Mouse (Mus musculus) ovary, postnatal 14 days (tissue): ENCODE data around the gene Acp2.
"Not testable (repeated sequence)": the region's sequence is repeated elsewhere in the genome, so short reads cannot be mapped to it uniquely, and the experiment has no call there.

Experiments used
- DNase-seq: peaks from one replicate; pipeline ENCODE4 v3.0.0; 2022; ENCODE audit warnings: low spot score

Acp2 gene

GRCm38 (mm10) chr2:91194624-91195332 is 7.9 kb upstream of the Acp2 start:
- peak; percentile 67 for DNase-seq

DNA sequence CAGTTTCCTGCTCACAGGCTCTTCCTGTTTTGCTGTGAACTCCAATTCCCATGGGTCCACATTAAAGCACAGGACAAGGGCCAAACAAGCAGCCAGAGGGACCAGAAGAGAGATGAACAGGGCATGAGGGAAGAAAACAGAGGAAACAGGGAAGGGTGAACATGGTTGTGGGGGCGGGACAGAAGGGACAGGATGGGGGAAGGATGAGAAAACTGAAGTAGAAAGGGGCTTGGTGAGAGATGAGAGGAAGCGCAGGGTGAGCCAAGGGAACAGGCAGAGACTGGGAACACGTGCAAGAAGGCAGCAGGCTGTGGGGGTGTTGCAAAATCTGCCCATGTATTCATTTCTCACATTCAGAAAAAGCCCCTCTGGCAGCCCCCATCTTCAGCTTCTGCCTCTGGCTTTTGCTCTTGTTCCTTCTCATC is 6.1 kb upstream of the Acp2 start:
- no peak for DNase-seq

GRCm38 (mm10) chr2:91198888-91199287 is 3.8 kb upstream of the Acp2 start:
- DNase-seq, result no peak

- no peak for DNase-seq
Measured at GRCm38 (mm10) chr2:91202972-91203656, 429 bp downstream of the Acp2 start.

DNA sequence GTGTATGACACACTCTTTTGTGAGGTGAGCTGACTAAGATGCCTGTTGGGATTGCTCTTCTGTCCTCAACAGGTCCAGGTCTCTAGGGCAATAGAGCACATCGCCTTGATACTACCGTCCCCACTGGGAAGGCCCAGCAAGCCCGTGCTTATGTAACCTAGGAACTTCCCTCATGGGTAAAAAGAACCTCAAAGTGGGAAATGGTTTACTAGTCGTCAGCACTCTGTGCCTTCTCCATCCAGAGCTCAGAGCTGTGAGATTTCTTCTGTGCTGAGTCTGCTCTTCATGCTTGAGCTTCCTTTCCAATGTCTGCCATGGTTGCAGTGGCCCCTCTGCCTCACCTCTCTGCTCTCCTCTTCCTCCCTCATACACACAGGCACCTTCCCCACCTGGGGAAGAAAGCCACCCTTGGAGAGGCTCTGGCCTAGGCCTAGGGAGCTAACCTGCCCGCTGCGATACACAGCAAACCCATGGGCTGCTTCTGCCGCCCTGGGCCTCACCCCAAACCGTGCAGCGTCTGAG is 3.6 kb downstream of the Acp2 start:
- DNase-seq, result no peak

GRCm38 (mm10) chr2:91213311-91213710 is 10.6 kb downstream of the Acp2 start:
- DNase-seq, result no peak

- no peak for DNase-seq
Measured at GRCm38 (mm10) chr2:91217032-91217431, 14.3 kb downstream of the Acp2 start.

DNA sequence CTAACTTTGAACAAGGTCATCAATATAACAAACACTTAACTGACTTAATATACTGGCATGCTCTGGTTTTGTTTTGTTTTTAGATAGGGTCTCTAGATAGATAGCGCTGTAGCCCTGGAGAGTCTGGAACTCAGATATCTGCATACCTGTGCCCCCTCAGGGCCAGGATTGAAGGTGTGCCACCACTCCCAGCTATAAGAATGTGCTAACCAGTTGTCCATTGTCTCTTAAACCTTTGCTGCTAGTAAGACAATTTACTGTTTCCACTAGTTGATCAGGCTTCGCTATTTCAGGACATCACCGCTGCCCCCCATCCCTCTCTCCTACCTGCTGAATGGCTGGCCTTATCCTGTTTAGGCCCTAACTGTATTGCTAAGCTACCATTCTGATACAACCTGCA is 17.8 kb downstream of the Acp2 start:
- no peak for DNase-seq

- no peak for DNase-seq
Measured at GRCm38 (mm10) chr2:91223614-91224013, 20.9 kb downstream of the Acp2 start.

DNA sequence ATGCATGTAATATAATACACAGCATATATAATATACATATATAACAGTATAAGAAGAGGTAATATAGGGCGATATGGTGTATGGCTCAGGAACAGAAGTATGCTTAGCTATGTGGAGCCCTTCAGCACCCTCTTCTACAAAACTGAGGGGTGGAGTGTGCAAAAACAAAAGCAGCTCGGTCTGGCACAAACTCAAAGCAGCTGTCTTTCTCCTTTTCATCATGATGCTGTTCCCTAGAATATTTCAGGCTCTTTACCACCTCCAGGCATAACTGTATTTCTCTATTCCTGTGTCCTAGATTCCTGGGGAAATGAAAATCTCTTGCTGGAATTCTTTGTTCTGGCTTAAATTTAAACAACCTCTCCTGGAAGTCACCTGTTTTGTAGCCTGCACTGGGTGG is 27.1 kb downstream of the Acp2 start:
- no peak for DNase-seq

GRCm38 (mm10) chr2:91236601-91237510 is 34.2 kb downstream of the Acp2 start, which contains the start of gene Ddb2:
Ddb2 (minus strand) TSS chr2:91236982.
- peak; percentile 87 for DNase-seq

GRCm38 (mm10) chr2:91237511-91238080 is 34.9 kb downstream of the Acp2 start:
- DNase-seq, result not testable (repeated sequence)

GRCm38 (mm10) chr2:91242547-91242946 is 39.9 kb downstream of the Acp2 start:
- no peak for DNase-seq

DNA sequence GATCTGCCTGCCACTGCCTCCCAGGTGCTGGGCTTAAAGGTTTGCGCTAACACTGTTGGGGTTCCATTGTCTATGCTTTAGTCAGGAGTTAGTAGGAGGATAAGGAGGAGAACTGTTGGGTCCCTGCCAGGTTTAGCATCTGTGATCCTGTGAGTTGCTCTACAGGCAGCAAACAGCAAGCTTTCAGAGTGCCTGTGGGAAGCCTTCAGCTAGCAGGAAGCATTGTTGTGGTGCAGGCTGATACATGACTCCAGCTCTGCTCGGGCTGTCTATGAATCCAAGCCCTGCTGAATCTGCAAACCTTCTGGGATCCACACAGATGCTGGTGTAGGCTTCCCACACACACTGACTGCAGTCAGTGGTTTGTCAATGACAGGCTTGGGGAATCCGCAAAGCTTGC is 40.7 kb downstream of the Acp2 start:
- no peak for DNase-seq

DNA sequence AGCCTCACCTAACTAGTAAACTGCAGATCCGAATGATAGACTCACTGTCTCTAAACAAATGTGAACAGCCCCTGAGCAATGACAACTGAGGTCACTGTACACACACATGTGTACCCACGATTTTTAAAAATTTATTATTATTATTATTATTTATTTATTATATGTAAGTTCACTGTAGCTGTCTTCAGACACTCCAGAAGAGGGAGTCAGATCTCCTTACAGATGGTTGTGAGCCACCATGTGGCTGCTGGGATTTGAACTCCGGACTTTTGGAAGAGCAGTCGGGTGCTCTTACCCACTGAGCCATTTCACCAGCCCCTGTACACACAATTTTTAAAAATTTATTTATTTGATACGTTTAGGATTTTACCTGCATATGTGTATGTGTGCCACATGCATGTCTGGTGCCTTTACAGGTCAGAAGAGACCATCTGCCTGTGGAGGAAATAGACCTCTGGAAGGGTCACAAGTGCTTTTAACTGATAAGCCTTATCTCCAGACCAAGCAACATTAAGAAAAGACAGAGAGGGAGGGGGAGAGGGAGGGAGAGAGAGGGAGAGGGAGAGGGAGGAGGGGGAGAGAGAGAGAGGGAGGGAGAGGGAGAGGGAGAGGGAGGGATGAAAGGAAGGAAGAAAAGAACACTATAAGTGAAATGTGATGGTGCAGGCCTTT is 42.0 kb downstream of the Acp2 start:
- DNase-seq, result no peak

DNA sequence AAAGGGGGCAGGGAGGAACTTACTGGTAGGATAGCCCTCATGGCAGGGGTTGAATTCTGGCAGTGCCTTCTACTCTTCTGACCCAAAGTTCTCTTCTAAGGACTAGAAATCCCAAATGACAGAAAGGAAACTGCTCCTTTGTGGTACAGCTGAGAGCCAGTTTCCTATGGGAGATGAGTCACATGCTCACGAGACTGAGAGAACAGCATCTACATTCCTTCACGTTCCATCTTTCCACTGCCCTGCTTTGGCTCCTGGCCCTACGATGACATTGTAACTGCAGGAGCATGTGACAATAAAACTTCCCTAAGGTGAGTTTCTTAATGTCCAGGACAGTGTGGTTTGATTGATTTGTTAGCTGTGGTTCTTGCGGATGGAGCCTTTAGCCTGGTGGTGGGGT is 45.7 kb downstream of the Acp2 start:
- no peak for DNase-seq

- no peak for DNase-seq
Measured at GRCm38 (mm10) chr2:91252001-91252400, 49.3 kb downstream of the Acp2 start.

DNA sequence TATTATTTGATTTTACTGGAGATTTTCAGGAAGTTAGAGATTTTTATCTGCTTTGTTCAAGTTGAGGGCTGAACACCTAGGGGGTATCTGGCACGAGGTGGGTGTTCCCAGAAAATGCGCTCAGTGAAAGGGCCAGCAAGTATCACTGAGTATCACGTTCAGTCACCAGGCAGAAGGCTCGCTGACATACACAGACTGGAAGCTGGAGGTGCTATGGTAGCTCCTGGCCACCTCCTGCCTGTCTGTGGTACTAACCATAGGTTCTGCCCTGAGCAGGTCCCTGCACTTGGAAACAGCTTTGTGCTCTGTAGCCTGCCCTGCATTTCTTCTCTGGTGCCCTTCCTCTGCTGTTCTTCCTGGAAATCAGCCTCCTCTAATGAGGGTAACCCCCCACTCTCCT is 49.8 kb downstream of the Acp2 start:
- no peak for DNase-seq

DNA sequence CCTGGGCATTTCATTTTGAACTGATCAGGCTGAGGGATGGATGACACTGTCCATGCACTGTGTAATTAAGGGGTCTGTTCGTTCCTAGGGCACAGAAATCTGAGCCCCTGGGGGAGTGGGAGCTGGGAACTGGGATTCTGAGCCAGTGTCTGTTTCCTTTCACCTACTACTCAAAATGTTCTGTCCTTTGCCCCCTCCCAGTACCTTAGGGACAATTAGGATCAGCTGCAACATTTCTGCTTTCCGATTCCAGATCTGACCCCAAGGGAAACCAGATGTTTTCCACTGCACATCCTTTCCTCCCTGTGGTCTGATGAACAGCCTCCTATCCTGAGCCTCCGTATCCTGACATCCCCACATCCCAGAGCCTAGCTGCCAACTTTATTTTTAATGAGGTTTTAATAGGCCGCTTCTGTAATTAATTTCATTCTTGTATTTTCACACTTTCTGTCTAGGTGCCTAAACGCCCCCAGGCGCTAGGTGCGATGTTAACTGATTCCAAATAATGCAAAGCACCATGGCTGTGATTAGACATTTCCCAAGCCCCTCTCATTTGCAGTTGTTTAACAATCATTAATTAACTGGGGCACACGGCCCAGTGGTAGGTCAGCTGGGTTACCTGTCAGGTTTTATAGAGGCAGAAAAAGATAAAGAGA is 52.2 kb downstream of the Acp2 start:
- DNase-seq, result no peak

DNA sequence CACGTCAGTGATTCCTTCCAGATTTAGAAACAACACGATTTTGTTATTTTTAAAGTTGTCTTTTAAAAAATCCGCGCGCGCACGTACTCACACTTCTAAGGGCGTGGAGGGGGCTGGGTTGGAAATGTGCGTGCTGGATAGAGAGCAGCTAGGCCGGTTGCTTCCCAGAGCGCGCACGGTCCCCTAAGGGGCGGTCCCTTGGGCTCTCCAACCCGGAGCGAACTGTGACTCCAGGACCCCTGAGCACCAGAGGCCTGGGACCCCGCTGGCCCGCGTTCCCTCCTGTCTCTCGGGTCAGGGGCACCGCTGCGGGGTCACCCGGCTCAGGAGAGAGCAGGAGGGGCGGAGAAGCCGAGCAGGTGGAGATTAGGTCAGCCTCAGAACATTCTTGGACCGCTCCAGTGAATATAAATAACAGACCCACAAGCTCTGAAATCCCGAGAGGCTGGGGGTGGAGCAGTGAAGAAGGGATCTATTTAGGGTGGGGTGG is 53.0 kb downstream of the Acp2 start, which contains the start of gene Pacsin3:
TSS of gene Pacsin3 (plus strand) at position 294 of the 490 bp plus-strand sequence.
- DNase-seq, result no peak
